Mouse (Mus musculus): ENCODE data around the gene Sult3a1. TPM values are rescaled to one million over a fixed set of nuclear protein-coding genes. Genes with fewer than 3 reads are reported as not detected.
"Not testable (repeated sequence)": the region's sequence is repeated elsewhere in the genome, so short reads cannot be mapped to it uniquely, and the experiment has no call there.

The Sult3a1 gene
- polyA plus RNA-seq (2021): not detected

DNA sequence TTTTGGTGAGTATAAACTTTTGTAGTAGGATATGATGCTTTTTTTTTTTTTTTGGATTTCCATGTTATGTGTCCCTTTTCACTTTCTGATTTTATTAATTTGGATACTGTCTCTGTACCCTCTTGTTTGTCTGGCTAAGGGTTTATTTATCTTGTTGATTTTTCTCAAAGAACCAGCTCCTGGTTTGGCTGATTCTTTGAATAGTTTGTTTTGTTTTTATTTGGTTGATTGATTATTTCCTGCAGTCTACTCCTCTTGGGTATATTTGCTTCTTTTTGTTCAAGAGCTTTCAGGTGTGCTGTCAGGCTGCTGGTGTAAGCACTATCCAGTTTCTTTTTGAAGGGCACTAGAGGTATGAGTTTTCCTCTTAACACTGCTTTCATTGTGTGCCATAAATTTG, at the start of gene Sult3a1:
Sult3a1 (plus strand) TSS at position 301 of the 400 bp plus-strand sequence.
- in situ Hi-C loops (cut with MboI; ENCODE audit: low pct_unique_long_range_greater_than_20kb): no loop called here
- DNase-seq (ENCODE audit: low read depth, low spot score) (no peak), ATAC-seq (no peak)
- peaks cover 3% of the 10 kb centered on the region for H3K27me3 ChIP-seq
- CTCF ChIA-PET: no interaction called here
- POLR2A ChIA-PET: no interaction called here
- TF ChIP-seq CTCF (IDR thresholded peaks at IDR 0.05): no peak

GRCm38 (mm10) chr10:33811807-33812206, 45.7 kb upstream of the Sult3a1 start:
- ChIA-PET CTCF (no interaction called here), POLR2A (no interaction called here)
- no peak for TF ChIP-seq CTCF (IDR thresholded peaks at IDR 0.05)
- DNase-seq (ENCODE audit: low read depth, low spot score) (no peak), ATAC-seq (no peak)
- H3K27me3 ChIP-seq: peaks cover 7% of the 10 kb centered on the region
- in situ Hi-C loops (cut with MboI; ENCODE audit: low pct_unique_long_range_greater_than_20kb): no loop called here

GRCm38 (mm10) chr10:33814266-33814665, 43.3 kb upstream of the Sult3a1 start:
- peaks cover 7% of the 10 kb centered on the region for H3K27me3 ChIP-seq
- DNase-seq (ENCODE audit: low read depth, low spot score) (no peak), ATAC-seq (no peak)
- in situ Hi-C loops (cut with MboI; ENCODE audit: low pct_unique_long_range_greater_than_20kb): no loop called here
- TF ChIP-seq CTCF (IDR thresholded peaks at IDR 0.05): no peak
- CTCF ChIA-PET: no interaction called here
- POLR2A ChIA-PET: no interaction called here

DNA sequence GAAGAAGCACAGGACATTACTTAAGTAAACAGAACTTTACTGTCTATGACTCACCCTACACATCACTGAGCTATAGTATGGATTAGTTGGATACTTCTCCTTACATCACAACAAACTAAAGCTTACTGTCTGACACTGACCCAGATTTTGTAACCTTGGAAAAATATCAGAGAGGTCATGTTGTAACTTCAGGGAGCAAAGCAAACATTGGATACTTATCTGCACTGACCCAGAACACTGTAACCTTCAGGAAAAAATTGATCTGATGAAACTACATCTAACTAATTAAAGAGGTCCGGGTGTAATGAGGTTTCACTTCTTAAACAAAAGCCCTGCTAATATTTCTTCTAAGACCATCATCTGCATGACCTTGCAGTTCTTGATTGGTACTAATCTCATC, 40.6 kb upstream of the Sult3a1 start:
- ChIA-PET CTCF (no interaction called here), POLR2A (no interaction called here)
- no peak for TF ChIP-seq CTCF (IDR thresholded peaks at IDR 0.05)
- no peak for DNase-seq (ENCODE audit: low read depth, low spot score)
- in situ Hi-C loops (cut with MboI; ENCODE audit: low pct_unique_long_range_greater_than_20kb): no loop called here
- peaks cover 7% of the 10 kb centered on the region for H3K27me3 ChIP-seq
- no peak for ATAC-seq

DNA sequence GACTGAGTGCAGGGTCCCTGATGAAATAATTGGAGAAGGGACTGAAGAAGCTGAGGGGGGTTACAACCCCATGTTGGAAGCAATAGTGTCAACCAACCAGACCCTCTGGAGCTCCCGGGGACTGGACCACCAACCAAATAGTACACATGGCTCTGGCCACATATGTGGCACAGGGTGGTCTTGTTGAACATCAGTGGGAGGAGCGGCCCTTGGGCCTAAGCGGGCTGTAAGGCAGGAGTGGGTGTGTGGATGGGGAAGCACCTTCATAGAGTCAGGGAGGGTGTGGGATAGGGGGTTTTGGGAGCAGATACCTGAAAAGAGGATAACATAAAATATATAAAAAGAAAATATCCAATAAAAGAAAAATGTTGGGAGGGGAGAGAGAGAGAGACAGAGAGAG, 36.6 kb upstream of the Sult3a1 start:
- CTCF ChIA-PET: no interaction called here

DNA sequence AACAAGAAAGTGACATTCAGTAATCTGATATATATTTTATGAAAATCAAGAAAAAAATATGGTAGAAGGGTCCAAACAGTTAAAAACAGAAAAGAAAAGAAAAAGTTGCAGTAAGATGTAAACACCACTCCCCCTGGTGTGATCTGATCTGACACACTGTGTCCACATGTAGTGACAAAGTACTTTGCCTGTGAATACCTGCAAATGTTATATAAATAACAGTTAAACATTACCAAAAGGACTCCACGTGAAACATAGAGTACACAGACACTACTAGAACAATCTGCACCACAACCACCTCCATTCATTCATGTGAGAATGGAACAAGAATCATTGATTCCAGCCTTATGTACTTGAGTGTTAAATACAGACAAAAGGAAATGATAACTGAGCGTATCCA, 8.5 kb downstream of the Sult3a1 start:
- DNase-seq (ENCODE audit: low read depth, low spot score): no peak
- in situ Hi-C loops (cut with MboI; ENCODE audit: low pct_unique_long_range_greater_than_20kb): no loop called here
- POLR2A ChIA-PET: no interaction called here
- H3K27me3 ChIP-seq: peaks cover 25% of the 10 kb centered on the region
- no peak for ATAC-seq
- CTCF ChIA-PET: no interaction called here
- no peak for TF ChIP-seq CTCF (IDR thresholded peaks at IDR 0.05)

More for the DNA sequence above, 36.6 kb upstream of the Sult3a1 start:
- in situ Hi-C loops (cut with MboI; ENCODE audit: low pct_unique_long_range_greater_than_20kb): no loop called here
- peaks cover 7% of the 10 kb centered on the region for H3K27me3 ChIP-seq
- POLR2A ChIA-PET: no interaction called here
- ATAC-seq: no peak
- no peak for TF ChIP-seq CTCF (IDR thresholded peaks at IDR 0.05)
- no peak for DNase-seq (ENCODE audit: low read depth, low spot score)

DNA sequence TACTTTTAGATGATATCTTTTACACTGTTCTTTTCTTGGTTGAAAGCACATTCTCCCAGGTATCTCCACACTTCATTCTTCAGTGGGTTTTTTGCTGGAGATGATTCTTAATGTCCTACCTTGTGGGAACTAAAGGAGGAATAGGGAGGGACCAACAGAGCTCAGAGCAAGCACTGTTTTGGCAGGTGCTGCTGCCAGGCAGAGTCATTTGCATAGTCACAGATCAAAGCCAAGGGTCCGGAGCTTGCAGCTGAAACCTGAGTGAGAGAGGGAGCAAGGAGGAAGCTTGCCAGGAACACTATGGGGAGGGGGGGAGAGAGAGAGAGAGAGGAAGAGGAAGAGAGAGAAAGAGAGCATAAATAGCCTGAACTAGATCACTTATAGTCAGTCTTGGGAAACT, 12.9 kb downstream of the Sult3a1 start:
- TF ChIP-seq CTCF (IDR thresholded peaks at IDR 0.05): no peak
- CTCF ChIA-PET: no interaction called here
- POLR2A ChIA-PET: no interaction called here

GRCm38 (mm10) chr10:33872672-33873398, 15.3 kb downstream of the Sult3a1 start:
- CTCF ChIA-PET: interaction anchor here (1.0 kb wide), 1 partner anchor 10 kb away, joined by 4 read pairs; no protein-coding TSS in a partner anchor

More for the DNA sequence above, 12.9 kb downstream of the Sult3a1 start:
- ATAC-seq: no peak
- peaks cover 9% of the 10 kb centered on the region for H3K27me3 ChIP-seq
- no peak for DNase-seq (ENCODE audit: low read depth, low spot score)
- in situ Hi-C loops (cut with MboI; ENCODE audit: low pct_unique_long_range_greater_than_20kb): no loop called here

GRCm38 (mm10) chr10:33882411-33882810, 24.9 kb downstream of the Sult3a1 start:
- in situ Hi-C loops (cut with MboI; ENCODE audit: low pct_unique_long_range_greater_than_20kb); ATAC-seq: not testable (repeated sequence)
- CTCF ChIA-PET: interaction anchor here (2.0 kb wide), 1 partner anchor 10 kb away, joined by 4 read pairs; no protein-coding TSS in a partner anchor

More at GRCm38 (mm10) chr10:33872672-33873398, 15.3 kb downstream of the Sult3a1 start:
- in situ Hi-C loops (cut with MboI; ENCODE audit: low pct_unique_long_range_greater_than_20kb): no loop called here
- ATAC-seq (no peak), DNase-seq (ENCODE audit: low read depth, low spot score) (no peak)
- POLR2A ChIA-PET: no interaction called here
- H3K27me3 ChIP-seq: peaks cover 9% of the 10 kb centered on the region
- TF ChIP-seq CTCF (IDR thresholded peaks at IDR 0.05): no peak

GRCm38 (mm10) chr10:33901520-33901919, 44.0 kb downstream of the Sult3a1 start:
- DNase-seq (ENCODE audit: low read depth, low spot score); POLR2A ChIA-PET; CTCF ChIA-PET; ATAC-seq; in situ Hi-C loops (cut with MboI; ENCODE audit: low pct_unique_long_range_greater_than_20kb): not testable (repeated sequence)
- H3K27me3 ChIP-seq: peaks cover 16% of the 10 kb centered on the region

More at GRCm38 (mm10) chr10:33882411-33882810, 24.9 kb downstream of the Sult3a1 start:
- H3K27me3 ChIP-seq; POLR2A ChIA-PET; DNase-seq (ENCODE audit: low read depth, low spot score): not testable (repeated sequence)

GRCm38 (mm10) chr10:33904530-33905481, 47.3 kb downstream of the Sult3a1 start, which contains the start of gene Rsph4a:
Gene Rsph4a, plus strand, starts transcription at chr10:33905111.
- POLR2A ChIA-PET: no interaction called here
- DNase-seq (ENCODE audit: low read depth, low spot score) (peak; percentile 7), ATAC-seq (peak; percentile 96)
- in situ Hi-C loops (cut with MboI; ENCODE audit: low pct_unique_long_range_greater_than_20kb): no loop called here
- TF ChIP-seq CTCF (IDR thresholded peaks at IDR 0.05): no peak
- H3K27me3 ChIP-seq: peaks cover 37% of the 10 kb centered on the region
- CTCF ChIA-PET: no interaction called here
